Mouse (Mus musculus) midbrain, postnatal 0 days (tissue): Measurements from ENCODE around the gene Ptchd4. TPM values are rescaled to one million over a fixed set of nuclear protein-coding genes. Genes with fewer than 3 reads are reported as not detected.

ENCODE experiments used
- ATAC-seq: fragments of 200-750 bp; cut with Nextera tagmentation; 2 replicates; pipeline ENCODE4 v1.8.0; 2017; ENCODE audit warnings: moderate number of reproducible peaks, mild to moderate bottlenecking, moderate TSS enrichment, moderate library complexity; ENCODE audit not compliant: low FRiP score
- DNase-seq: peaks from one replicate; pipeline ENCODE4 v3.0.0-alpha.2; 2015; ENCODE audit warnings: low spot score
- H3K27ac ChIP-seq: fragments of 300-500 bp; sonication (generic); 2 replicates; pipeline ENCODE4 v1.5.1; 2014; ENCODE audit warnings: low read depth, mild to moderate bottlenecking, low read length, mixed read lengths
- H3K27me3 ChIP-seq: fragments of 300-500 bp; sonication (generic); 2 replicates; pipeline ENCODE4 v1.6.1; 2014; ENCODE audit warnings: low read length, control low read depth, mixed read lengths; ENCODE audit not compliant: insufficient read depth
- H3K36me3 ChIP-seq: fragments of 300-500 bp; sonication (generic); 2 replicates; pipeline ENCODE4 v1.6.1; 2014; ENCODE audit warnings: low read length, control low read depth, mixed read lengths; ENCODE audit not compliant: insufficient read depth
- H3K4me1 ChIP-seq: fragments of 300-500 bp; sonication (generic); 2 replicates; pipeline ENCODE4 v1.6.1; 2014; ENCODE audit warnings: mild to moderate bottlenecking, control low read depth, antibody characterized with exemption, low read length, mixed read lengths; ENCODE audit not compliant: insufficient read depth
- H3K4me2 ChIP-seq: fragments of 300-500 bp; sonication (generic); 2 replicates; pipeline ENCODE4 v1.6.1; 2014; ENCODE audit warnings: low read depth, mild to moderate bottlenecking, low read length, mixed read lengths; ENCODE audit not compliant: poor library complexity, severe bottlenecking
- H3K4me3 ChIP-seq: fragments of 300-500 bp; sonication (generic); 2 replicates; pipeline ENCODE4 v1.5.1; 2014; ENCODE audit warnings: low read depth, mild to moderate bottlenecking, low read length, moderate library complexity
- H3K9ac ChIP-seq: fragments of 300-500 bp; sonication (generic); replicated peaks from 2 replicates; pipeline ENCODE4 v1.6.1; 2014; ENCODE audit warnings: mild to moderate bottlenecking, low read length, moderate library complexity, mixed read lengths; ENCODE audit not compliant: poor library complexity, severe bottlenecking
- H3K9me3 ChIP-seq: fragments of 300-500 bp; sonication (generic); 2 replicates; pipeline ENCODE4 v1.6.1; 2016; ENCODE audit warnings: low read length, control low read depth
- CTCF ChIP-seq: IDR thresholded peaks from 2 replicates; pipeline ENCODE4 v1.5.1; 2016; ENCODE audit warnings: antibody characterized with exemption, mild to moderate bottlenecking
- WGBS: fragments of 180-500 bp; shearing (Covaris S2); extraction: QIAGEN DNeasy Blood & Tissue Kit; methylation state at CpG from one replicate; pipeline ENCODE4 v1.1.7; 2014; 5-methylcytosine and 5-hydroxymethylcytosine counted together
- polyA plus RNA-seq: library from polyadenylated mRNA; unstranded; fragments of >200 nt; fragmentation: Nextera tagmentation; extraction: Ambion mirVana; gene quantifications from 2 replicates; pipeline ENCODE4 v1.2.1, GENCODE M21; 2015
- total RNA-seq: library from RNA; depleted of rRNA; stranded (reverse); fragments of >200 nt; gene quantifications from 2 replicates; pipeline ENCODE4 v1.2.3, GENCODE M21; 2014

The Ptchd4 gene
- total and polyA plus RNA-seq, 2 experiments from 2014 or later: 9.3 to 10.9 TPM

DNA sequence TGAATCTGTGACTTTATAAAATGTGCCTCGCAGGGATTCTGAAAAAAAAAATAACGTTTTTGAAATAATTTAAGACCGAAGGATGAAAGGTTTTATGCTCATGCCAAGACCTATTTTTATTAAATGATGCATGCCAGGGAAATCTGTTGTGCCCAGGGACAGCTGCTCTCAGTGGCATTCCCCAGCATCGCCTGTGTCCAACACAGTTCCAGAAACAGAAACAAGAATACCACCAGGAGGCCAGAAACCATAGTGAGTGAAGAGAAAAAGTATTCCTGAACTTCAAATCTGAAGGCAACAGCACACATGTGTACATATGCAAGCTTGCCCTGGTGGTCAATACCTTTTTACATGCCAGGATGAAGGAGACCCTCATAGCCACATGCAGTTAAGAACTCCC, 17.8 kb upstream of the Ptchd4 start:
- no peak overlapping the region for H3K4me3 ChIP-seq
- 52% methylated on average over 4 of the region's 4 CpGs for WGBS
- no peak overlapping the region for H3K4me2 ChIP-seq
- no peaks in the 10 kb centered on the region for H3K36me3 ChIP-seq
- ATAC-seq (no peak), DNase-seq (no peak)
- peak; percentile 24 for TF ChIP-seq CTCF
- H3K27me3 ChIP-seq: no peaks in the 10 kb centered on the region
- H3K9ac ChIP-seq: no peak overlapping the region
- H3K27ac ChIP-seq: no peak overlapping the region
- H3K4me1 ChIP-seq: no peaks in the 10 kb centered on the region
- H3K9me3 ChIP-seq: no peaks in the 10 kb centered on the region

- no peak for ATAC-seq
- Histone ChIP-seq H3K4me3 (no peak overlapping the region), H3K27me3 (no peaks in the 10 kb centered on the region), H3K4me2 (no peak overlapping the region), H3K9ac (no peak overlapping the region), H3K27ac (no peak overlapping the region), H3K36me3 (no peaks in the 10 kb centered on the region), H3K4me1 (no peaks in the 10 kb centered on the region), H3K9me3 (no peaks in the 10 kb centered on the region)
- WGBS: 85% methylated on average over 3 of the region's 3 CpGs
- TF ChIP-seq CTCF: no peak
- no peak for DNase-seq
Measured at GRCm38 (mm10) chr17:42299681-42300080, 16.1 kb upstream of the Ptchd4 start.

DNA sequence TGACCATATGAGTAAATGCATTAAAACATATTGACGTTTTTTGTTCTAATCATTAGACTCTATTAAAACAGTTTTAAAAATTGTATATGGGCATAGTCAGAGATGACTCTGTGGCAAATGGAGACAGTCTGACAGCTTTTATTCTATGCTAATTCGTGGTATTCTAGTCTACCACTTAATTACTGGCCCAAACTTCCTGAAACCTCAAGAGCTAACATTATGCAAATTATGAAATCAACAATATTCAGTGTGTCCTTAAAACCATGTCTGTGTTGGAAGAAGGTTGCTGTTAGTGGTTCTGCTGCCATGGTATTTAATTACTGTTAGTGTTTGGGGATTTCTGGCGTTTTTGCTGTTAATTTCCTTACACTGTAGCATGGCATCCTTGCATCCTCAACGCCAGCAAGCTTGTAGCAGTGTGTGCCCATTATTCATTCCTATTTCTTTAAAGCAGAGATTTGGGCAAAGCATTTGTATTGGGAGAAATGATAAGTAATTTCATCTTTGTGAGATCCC, 12.6 kb upstream of the Ptchd4 start:
- TF ChIP-seq CTCF: no peak
- no peaks in the 10 kb centered on the region for H3K36me3 ChIP-seq
- H3K4me1 ChIP-seq: no peaks in the 10 kb centered on the region
- no peaks in the 10 kb centered on the region for H3K27me3 ChIP-seq
- H3K9me3 ChIP-seq: no peaks in the 10 kb centered on the region
- 60% methylated on average over 4 of the region's 4 CpGs for WGBS
- no peak overlapping the region for H3K4me3 ChIP-seq
- H3K9ac ChIP-seq: no peak overlapping the region
- no peak overlapping the region for H3K4me2 ChIP-seq
- no peak for ATAC-seq
- no peak overlapping the region for H3K27ac ChIP-seq
- no peak for DNase-seq

DNA sequence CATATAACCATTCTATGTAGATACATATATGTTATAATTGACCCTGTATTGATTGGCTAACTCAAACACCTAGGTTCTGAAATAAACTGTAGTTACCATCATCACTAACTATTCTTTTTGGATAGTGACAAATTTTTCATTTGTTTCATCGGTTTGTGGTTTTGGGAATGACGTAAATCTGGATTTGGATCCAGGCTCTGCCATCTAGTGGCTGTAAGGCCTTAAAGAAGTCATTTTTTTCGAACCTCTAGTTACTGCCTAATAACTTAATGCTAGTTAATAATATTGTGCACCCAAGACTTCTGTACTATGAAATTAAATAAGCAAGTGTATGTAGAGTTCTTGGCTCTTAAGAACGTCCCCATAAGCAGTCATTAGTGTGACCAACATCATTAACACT, 11.5 kb upstream of the Ptchd4 start:
- DNase-seq: peak; percentile 58
- WGBS: 47% methylated on average over 4 of the region's 4 CpGs
- H3K4me3 ChIP-seq: no peak overlapping the region
- H3K4me1 ChIP-seq: no peaks in the 10 kb centered on the region
- H3K27me3 ChIP-seq: no peaks in the 10 kb centered on the region
- peak; percentile 77 for TF ChIP-seq CTCF
- H3K36me3 ChIP-seq: no peaks in the 10 kb centered on the region
- H3K27ac ChIP-seq: no peak overlapping the region
- no peak for ATAC-seq
- no peaks in the 10 kb centered on the region for H3K9me3 ChIP-seq
- no peak overlapping the region for H3K4me2 ChIP-seq
- H3K9ac ChIP-seq: no peak overlapping the region

DNA sequence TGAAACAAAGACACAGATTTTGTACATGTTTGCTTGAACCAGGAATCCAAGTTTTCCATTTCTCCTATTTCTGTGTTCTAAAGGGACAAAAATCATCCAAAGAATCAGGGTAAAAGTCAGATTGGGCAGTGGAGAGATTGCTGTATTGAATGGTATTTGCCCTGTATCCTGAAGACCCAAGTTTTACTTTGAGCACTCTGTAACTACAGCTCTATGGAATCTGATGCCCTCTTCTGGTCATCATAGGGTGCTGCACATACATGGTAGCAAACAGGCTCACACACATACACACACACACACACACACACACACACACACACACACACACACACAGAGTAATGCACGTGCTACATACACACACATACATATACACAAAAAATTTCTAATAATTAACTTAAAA, 8.7 kb upstream of the Ptchd4 start:
- WGBS: 100% methylated on average over 1 of the region's 1 CpGs
- Histone ChIP-seq H3K27ac (no peak overlapping the region), H3K27me3 (no peaks in the 10 kb centered on the region), H3K9me3 (no peaks in the 10 kb centered on the region), H3K4me1 (no peaks in the 10 kb centered on the region), H3K4me3 (no peak overlapping the region), H3K36me3 (no peaks in the 10 kb centered on the region), H3K9ac (no peak overlapping the region), H3K4me2 (no peak overlapping the region)
- peak; percentile 39 for TF ChIP-seq CTCF
- DNase-seq (no peak), ATAC-seq (no peak)

DNA sequence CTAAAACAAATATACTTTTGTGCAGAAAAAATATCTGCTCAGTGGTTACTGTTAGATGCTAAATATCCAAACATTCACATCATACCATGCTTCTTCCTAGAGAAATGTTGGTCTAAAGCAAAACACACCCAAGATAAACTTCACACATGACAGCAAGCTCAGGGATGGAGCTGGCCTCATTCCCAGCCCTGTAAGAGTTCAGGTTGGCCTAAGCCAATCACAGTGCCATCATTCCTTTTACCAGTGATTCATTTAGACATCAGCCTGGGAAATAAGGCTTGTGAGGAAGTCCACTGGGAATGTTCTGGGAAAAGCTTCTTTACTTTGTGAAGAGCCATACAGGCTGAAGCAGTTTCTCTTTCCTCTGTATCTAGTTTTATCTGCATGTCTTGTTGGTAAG, 5.6 kb upstream of the Ptchd4 start:
- DNase-seq: no peak

More for the DNA sequence above, 5.6 kb upstream of the Ptchd4 start:
- no peaks in the 10 kb centered on the region for H3K27me3 ChIP-seq
- no peak for TF ChIP-seq CTCF
- H3K4me3 ChIP-seq: no peak overlapping the region
- H3K9me3 ChIP-seq: no peaks in the 10 kb centered on the region
- no peak overlapping the region for H3K9ac ChIP-seq
- no peaks in the 10 kb centered on the region for H3K36me3 ChIP-seq
- H3K27ac ChIP-seq: no peak overlapping the region
- no peak for ATAC-seq
- H3K4me2 ChIP-seq: no peak overlapping the region
- no peaks in the 10 kb centered on the region for H3K4me1 ChIP-seq
